Mouse (Mus musculus) heart, adult 18-20 months (tissue): Measurements from ENCODE around the gene Flywch1. TPM values are rescaled to one million over a fixed set of nuclear protein-coding genes. Genes with fewer than 3 reads are reported as not detected.

Experiments
- DNase-seq, 2 experiments: peaks; one replicate each; pipeline ENCODE4 v3.0.0; 2021 to 2022; ENCODE audit warnings: mixed read lengths in 1 of 2
- total RNA-seq, 2 experiments: library from RNA; stranded (reverse); gene quantifications; 2 replicates each; pipeline ENCODE4 v1.2.3; 2021

The Flywch1 gene
- total RNA-seq, 2 experiments from 2014 or later, result 38.1 to 40.7 TPM

DNA sequence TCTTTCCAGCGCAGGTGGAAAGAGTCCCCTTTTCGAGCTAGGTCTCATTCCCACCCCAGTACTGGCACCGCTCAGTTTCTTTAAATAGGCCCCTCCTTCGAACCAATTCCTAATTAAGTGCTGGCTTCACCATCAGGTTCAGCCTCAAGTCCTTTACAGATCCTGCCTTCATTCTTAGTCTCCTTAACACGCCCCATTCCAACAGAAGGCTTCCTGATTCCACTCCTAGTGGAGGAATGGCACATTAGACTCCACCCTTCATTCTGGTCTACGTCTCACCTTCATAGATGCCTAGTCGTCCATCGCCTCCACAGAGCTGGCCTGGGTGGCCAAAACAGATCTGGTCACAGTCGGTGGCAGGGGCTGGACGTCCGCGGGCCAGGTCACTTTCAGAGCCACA, 28.5 kb downstream of the Flywch1 start:
- DNase-seq, result no peak

- no peak for DNase-seq
Measured at GRCm38 (mm10) chr17:23742210-23742793, 29.1 kb downstream of the Flywch1 start.

- DNase-seq, result no peak
Measured at GRCm38 (mm10) chr17:23741359-23742209, 29.8 kb downstream of the Flywch1 start.

- no peak for DNase-seq
Measured at GRCm38 (mm10) chr17:23740598-23741021, 30.8 kb downstream of the Flywch1 start, which contains the start of gene Paqr4. TSS of gene Paqr4 (minus strand) at chr17:23740867.

DNA sequence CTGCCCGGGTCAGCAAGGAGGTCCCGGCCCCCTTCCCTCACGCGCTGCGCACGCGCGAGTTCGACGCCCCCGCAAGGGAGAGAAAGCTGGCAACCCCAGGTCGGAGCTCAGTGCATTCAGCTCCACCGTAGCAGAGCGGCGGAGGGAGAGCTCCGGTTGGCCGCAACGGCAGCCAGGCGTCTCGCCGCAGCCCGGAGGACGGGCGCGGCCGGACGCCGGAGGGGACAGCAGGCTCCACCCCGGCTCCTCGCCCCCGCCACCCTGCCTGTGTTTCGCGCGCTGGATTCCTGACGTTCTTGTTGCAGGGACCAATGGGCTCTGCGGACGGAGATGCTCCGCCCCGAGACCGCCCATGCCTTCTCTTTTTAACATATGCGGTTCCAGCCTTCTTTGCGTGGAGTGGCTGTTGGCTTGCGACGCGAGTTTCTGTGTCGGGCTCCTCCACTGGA, 31.2 kb downstream of the Flywch1 start:
- peak; percentile 92 to 96 for DNase-seq

GRCm38 (mm10) chr17:23739202-23740135, 31.9 kb downstream of the Flywch1 start:
- DNase-seq, result peak in 1 of 2 experiments; percentile 49

GRCm38 (mm10) chr17:23738836-23739201, 32.6 kb downstream of the Flywch1 start:
- no peak for DNase-seq

- no peak for DNase-seq
Measured at GRCm38 (mm10) chr17:23737493-23738445, 33.6 kb downstream of the Flywch1 start.

- no peak for DNase-seq
Measured at GRCm38 (mm10) chr17:23734341-23734740, 37.1 kb downstream of the Flywch1 start.

GRCm38 (mm10) chr17:23730441-23730840, 41.0 kb downstream of the Flywch1 start:
- DNase-seq, result no peak

- DNase-seq, result peak; percentile 82 to 92
Measured at GRCm38 (mm10) chr17:23726758-23727142, 44.7 kb downstream of the Flywch1 start.

GRCm38 (mm10) chr17:23725999-23726757, 45.2 kb downstream of the Flywch1 start, which contains the start of gene Pkmyt1:
TSS of gene Pkmyt1 (plus strand) at chr17:23726336.
- DNase-seq, result peak; percentile 97

- DNase-seq, result no peak
Measured at GRCm38 (mm10) chr17:23725477-23725876, 45.9 kb downstream of the Flywch1 start.

- DNase-seq, result no peak
Measured at GRCm38 (mm10) chr17:23722376-23723125, 48.9 kb downstream of the Flywch1 start, which contains the start of gene 1520401A03Rik. TSS of gene 1520401A03Rik (minus strand) at chr17:23722783.

DNA sequence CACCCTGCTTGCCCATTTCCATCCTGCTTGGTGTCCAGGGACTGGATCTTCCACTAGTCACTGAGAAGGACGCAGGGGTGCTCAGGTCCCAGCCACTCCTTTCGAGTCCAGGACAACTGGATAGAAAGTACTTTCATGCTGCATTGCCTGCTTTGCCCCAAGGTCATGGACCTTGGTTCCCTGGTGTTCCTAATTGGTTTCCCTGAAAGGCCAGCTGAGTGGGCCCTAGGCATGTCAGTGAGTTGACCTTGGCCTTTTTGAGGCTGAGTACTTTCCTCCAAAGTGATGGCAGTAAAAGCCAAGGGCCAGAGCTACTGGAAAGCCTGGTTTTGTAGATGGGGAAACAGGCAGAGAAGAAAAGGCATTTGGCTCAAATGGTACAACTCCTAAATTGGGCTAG, 49.5 kb downstream of the Flywch1 start:
- DNase-seq, result no peak

- no peak for DNase-seq
Measured at GRCm38 (mm10) chr17:23719455-23719854, 51.9 kb downstream of the Flywch1 start.

GRCm38 (mm10) chr17:23717003-23717402, 54.4 kb downstream of the Flywch1 start:
- no peak for DNase-seq

DNA sequence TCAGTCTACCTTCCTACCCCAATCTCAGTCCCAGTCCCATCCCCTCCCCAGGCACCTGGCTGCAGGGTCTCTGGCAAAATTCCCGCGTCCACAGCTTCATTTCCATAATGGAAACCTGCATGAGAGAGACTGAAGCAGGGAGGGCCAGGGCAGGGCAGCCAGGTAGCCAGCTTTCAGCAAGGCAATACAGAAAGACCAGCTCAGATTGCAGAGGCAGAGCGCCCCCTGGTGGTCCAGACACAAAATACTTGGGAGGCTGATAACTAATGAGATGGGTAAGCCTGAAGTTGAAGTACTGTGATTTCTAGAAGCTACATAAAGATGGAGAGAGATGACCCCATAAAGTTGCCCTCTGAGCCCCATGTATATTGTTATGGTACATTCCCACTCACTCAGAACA, 65.2 kb downstream of the Flywch1 start:
- peak; percentile 58 to 82 for DNase-seq

GRCm38 (mm10) chr17:23705525-23706104, 65.8 kb downstream of the Flywch1 start:
- no peak for DNase-seq
